Mouse (Mus musculus): ENCODE measurements around the gene Hnrnph3. TPM values are rescaled to one million over a fixed set of nuclear protein-coding genes. Genes with fewer than 3 reads are reported as not detected.

Hnrnph3 gene
- polyA plus RNA-seq, 1 experiment from 2014 or later = 108 TPM

GRCm38 (mm10) chr10:63039867-63040628, 16.0 kb upstream of the Hnrnph3 start:
- ATAC-seq (ENCODE audit: low read depth) = no peak
- Histone ChIP-seq H3K27ac (ENCODE audit: low read length) (no peak overlapping the region), H3K4me2 (ENCODE audit: low read depth, low read length) (no peak overlapping the region), H3K36me3 (ENCODE audit: control insufficient read depth, insufficient read depth, low read length) (no peaks in the 10 kb centered on the region), H3K4me3 (ENCODE audit: low read length) (no peak overlapping the region), H3K9me3 (ENCODE audit: control insufficient read depth, low read length) (no peaks in the 10 kb centered on the region), H3K9ac (ENCODE audit: low read length) (no peak overlapping the region), H3K27me3 (ENCODE audit: control insufficient read depth, insufficient read depth, low read depth, low read length) (no peaks in the 10 kb centered on the region), H3K4me1 (replicated peaks; ENCODE audit: control insufficient read depth, insufficient read depth, low read length) (no peaks in the 10 kb centered on the region)
- WGBS = 73% methylated on average over 5 of the region's 5 CpGs

- Histone ChIP-seq H3K4me1 (replicated peaks; ENCODE audit: control insufficient read depth, insufficient read depth, low read length) (no peaks in the 10 kb centered on the region), H3K27me3 (ENCODE audit: control insufficient read depth, insufficient read depth, low read depth, low read length) (no peaks in the 10 kb centered on the region), H3K9ac (ENCODE audit: low read length) (no peak overlapping the region), H3K36me3 (ENCODE audit: control insufficient read depth, insufficient read depth, low read length) (no peaks in the 10 kb centered on the region), H3K4me2 (ENCODE audit: low read depth, low read length) (peak overlapping the region; percentile 7; the same call in 1 of the 2 replicates), H3K27ac (ENCODE audit: low read length) (no peak overlapping the region), H3K4me3 (ENCODE audit: low read length) (no peak overlapping the region), H3K9me3 (ENCODE audit: control insufficient read depth, low read length) (no peaks in the 10 kb centered on the region)
- ATAC-seq (ENCODE audit: low read depth) = no peak
- WGBS = 48% methylated on average over 14 of the region's 14 CpGs
Observed at GRCm38 (mm10) chr10:63038571-63039320, 14.7 kb upstream of the Hnrnph3 start.

GRCm38 (mm10) chr10:63032956-63033355, 8.9 kb upstream of the Hnrnph3 start:
- no peaks in the 10 kb centered on the region for H3K27me3 ChIP-seq (ENCODE audit: control insufficient read depth, insufficient read depth, low read depth, low read length)
- WGBS = 59% methylated on average over 3 of the region's 3 CpGs
- H3K4me3 ChIP-seq (ENCODE audit: low read length) = no peak overlapping the region
- H3K4me2 ChIP-seq (ENCODE audit: low read depth, low read length) = no peak overlapping the region
- H3K36me3 ChIP-seq (ENCODE audit: control insufficient read depth, insufficient read depth, low read length) = no peaks in the 10 kb centered on the region
- H3K9me3 ChIP-seq (ENCODE audit: control insufficient read depth, low read length) = no peaks in the 10 kb centered on the region
- H3K27ac ChIP-seq (ENCODE audit: low read length) = peak overlapping the region; percentile 59
- no peaks in the 10 kb centered on the region; the same call in 1 of the 2 replicates for H3K4me1 ChIP-seq (replicated peaks; ENCODE audit: control insufficient read depth, insufficient read depth, low read length)
- no peak for ATAC-seq (ENCODE audit: low read depth)
- H3K9ac ChIP-seq (ENCODE audit: low read length) = no peak overlapping the region

GRCm38 (mm10) chr10:63032267-63032666, 8.2 kb upstream of the Hnrnph3 start:
- Histone ChIP-seq H3K9ac (ENCODE audit: low read length) (no peak overlapping the region), H3K4me1 (replicated peaks; ENCODE audit: control insufficient read depth, insufficient read depth, low read length) (no peaks in the 10 kb centered on the region; the same call in 1 of the 2 replicates), H3K4me2 (ENCODE audit: low read depth, low read length) (no peak overlapping the region), H3K4me3 (ENCODE audit: low read length) (no peak overlapping the region), H3K27ac (ENCODE audit: low read length) (peak overlapping the region; percentile 59), H3K9me3 (ENCODE audit: control insufficient read depth, low read length) (no peaks in the 10 kb centered on the region), H3K27me3 (ENCODE audit: control insufficient read depth, insufficient read depth, low read depth, low read length) (no peaks in the 10 kb centered on the region), H3K36me3 (ENCODE audit: control insufficient read depth, insufficient read depth, low read length) (no peaks in the 10 kb centered on the region)
- 43% methylated on average over 3 of the region's 3 CpGs for WGBS
- peak; percentile 94 for ATAC-seq (ENCODE audit: low read depth)

- Histone ChIP-seq H3K4me3 (ENCODE audit: low read length) (no peak overlapping the region), H3K9me3 (ENCODE audit: control insufficient read depth, low read length) (no peaks in the 10 kb centered on the region), H3K4me1 (replicated peaks; ENCODE audit: control insufficient read depth, insufficient read depth, low read length) (peaks cover 3% of the 10 kb centered on the region; the same call in 1 of the 2 replicates), H3K27ac (ENCODE audit: low read length) (no peak overlapping the region), H3K27me3 (ENCODE audit: control insufficient read depth, insufficient read depth, low read depth, low read length) (no peaks in the 10 kb centered on the region), H3K9ac (ENCODE audit: low read length) (no peak overlapping the region), H3K36me3 (ENCODE audit: control insufficient read depth, insufficient read depth, low read length) (no peaks in the 10 kb centered on the region), H3K4me2 (ENCODE audit: low read depth, low read length) (no peak overlapping the region)
- WGBS = 80% methylated on average over 4 of the region's 4 CpGs
- ATAC-seq (ENCODE audit: low read depth) = no peak
Observed at GRCm38 (mm10) chr10:63028396-63028795, 4.4 kb upstream of the Hnrnph3 start.

- WGBS = 90% methylated on average over 10 of the region's 10 CpGs
- Histone ChIP-seq H3K27me3 (ENCODE audit: control insufficient read depth, insufficient read depth, low read depth, low read length) (no peaks in the 10 kb centered on the region), H3K36me3 (ENCODE audit: control insufficient read depth, insufficient read depth, low read length) (no peaks in the 10 kb centered on the region), H3K4me3 (ENCODE audit: low read length) (no peak overlapping the region), H3K9me3 (ENCODE audit: control insufficient read depth, low read length) (no peaks in the 10 kb centered on the region), H3K4me2 (ENCODE audit: low read depth, low read length) (no peak overlapping the region), H3K27ac (ENCODE audit: low read length) (no peak overlapping the region), H3K9ac (ENCODE audit: low read length) (no peak overlapping the region), H3K4me1 (replicated peaks; ENCODE audit: control insufficient read depth, insufficient read depth, low read length) (peaks cover 3% of the 10 kb centered on the region; the same call in 1 of the 2 replicates)
- no peak for ATAC-seq (ENCODE audit: low read depth)
Observed at GRCm38 (mm10) chr10:63027376-63028161, 3.6 kb upstream of the Hnrnph3 start.

- no peak overlapping the region for H3K9ac ChIP-seq (ENCODE audit: low read length)
- H3K4me2 ChIP-seq (ENCODE audit: low read depth, low read length) = no peak overlapping the region
- H3K27ac ChIP-seq (ENCODE audit: low read length) = no peak overlapping the region
- WGBS = 75% methylated on average over 6 of the region's 6 CpGs
- H3K4me1 ChIP-seq (replicated peaks; ENCODE audit: control insufficient read depth, insufficient read depth, low read length) = peaks cover 6% of the 10 kb centered on the region
- ATAC-seq (ENCODE audit: low read depth) = no peak
- H3K27me3 ChIP-seq (ENCODE audit: control insufficient read depth, insufficient read depth, low read depth, low read length) = no peaks in the 10 kb centered on the region
- H3K36me3 ChIP-seq (ENCODE audit: control insufficient read depth, insufficient read depth, low read length) = no peaks in the 10 kb centered on the region
- no peak overlapping the region for H3K4me3 ChIP-seq (ENCODE audit: low read length)
- H3K9me3 ChIP-seq (ENCODE audit: control insufficient read depth, low read length) = no peaks in the 10 kb centered on the region
Observed at GRCm38 (mm10) chr10:63026795-63027160, 2.8 kb upstream of the Hnrnph3 start.

GRCm38 (mm10) chr10:63026156-63026794, 2.3 kb upstream of the Hnrnph3 start:
- 51% methylated on average over 8 of the region's 8 CpGs for WGBS
- ATAC-seq (ENCODE audit: low read depth) = no peak
- peaks cover 11% of the 10 kb centered on the region for H3K4me1 ChIP-seq (replicated peaks; ENCODE audit: control insufficient read depth, insufficient read depth, low read length)
- H3K9me3 ChIP-seq (ENCODE audit: control insufficient read depth, low read length) = no peaks in the 10 kb centered on the region
- no peak overlapping the region for H3K27ac ChIP-seq (ENCODE audit: low read length)
- no peak overlapping the region for H3K4me3 ChIP-seq (ENCODE audit: low read length)
- no peaks in the 10 kb centered on the region for H3K27me3 ChIP-seq (ENCODE audit: control insufficient read depth, insufficient read depth, low read depth, low read length)
- no peaks in the 10 kb centered on the region for H3K36me3 ChIP-seq (ENCODE audit: control insufficient read depth, insufficient read depth, low read length)
- H3K9ac ChIP-seq (ENCODE audit: low read length) = no peak overlapping the region
- no peak overlapping the region for H3K4me2 ChIP-seq (ENCODE audit: low read depth, low read length)
